Mouse (Mus musculus) bone marrow macrophage, adult 2 months (primary cell): Measurements from ENCODE around the gene Ubash3a. TPM values are rescaled to one million over a fixed set of nuclear protein-coding genes. Genes with fewer than 3 reads are reported as not detected.

Experiments
- H3K27ac ChIP-seq: 2 replicates; pipeline ENCODE4 v1.5.1; 2012; ENCODE audit warnings: low read depth, low read length; ENCODE audit not compliant: insufficient read depth
- H3K4me1 ChIP-seq: 2 replicates; pipeline ENCODE4 v1.6.1; 2012; ENCODE audit warnings: low read length; ENCODE audit not compliant: control insufficient read depth, insufficient read depth
- H3K4me3 ChIP-seq: 2 replicates; pipeline ENCODE4 v1.5.1; 2012; ENCODE audit warnings: mild to moderate bottlenecking, low read length, moderate library complexity; ENCODE audit not compliant: insufficient read depth
- CTCF ChIP-seq: IDR thresholded peaks from 2 replicates; pipeline ENCODE4 v1.5.1; 2012; ENCODE audit warnings: low read depth, mild to moderate bottlenecking, low read length, moderate library complexity
- POLR2A ChIP-seq: IDR thresholded peaks from 2 replicates; pipeline ENCODE4 v1.6.1; 2012; ENCODE audit warnings: mild to moderate bottlenecking, low read depth, low read length, borderline replicate concordance
- polyA plus RNA-seq: library from polyadenylated mRNA; stranded (reverse); fragments of >200 nt; gene quantifications from 2 replicates; pipeline ENCODE4 v1.2.4, GENCODE M21; 2012; ENCODE audit not compliant: missing spikeins, insufficient read depth, insufficient read length

The Ubash3a gene
- polyA plus RNA-seq, 1 experiment: not detected

- Histone ChIP-seq H3K4me1 (peaks cover 53% of the 10 kb centered on the region), H3K27ac (peak overlapping the region; percentile 38), H3K4me3 (no peak overlapping the region)
- TF ChIP-seq POLR2A (no peak), CTCF (no peak)
Observed at GRCm38 (mm10) chr17:31287216-31287615, 79.5 kb downstream of the Ubash3a start.

- H3K4me3 ChIP-seq: peak overlapping the region; percentile 34
- peak overlapping the region; percentile 89 for H3K27ac ChIP-seq
- TF ChIP-seq CTCF: no peak
- no peak for TF ChIP-seq POLR2A
Observed at GRCm38 (mm10) chr17:31288999-31289726, 81.5 kb downstream of the Ubash3a start.

GRCm38 (mm10) chr17:31290311-31290710, 82.6 kb downstream of the Ubash3a start:
- H3K4me1 ChIP-seq: peaks cover 54% of the 10 kb centered on the region
- H3K27ac ChIP-seq: peak overlapping the region; percentile 89
- no peak overlapping the region for H3K4me3 ChIP-seq
- TF ChIP-seq CTCF (no peak), POLR2A (no peak)

More at GRCm38 (mm10) chr17:31288999-31289726, 81.5 kb downstream of the Ubash3a start:
- peaks cover 49% of the 10 kb centered on the region for H3K4me1 ChIP-seq

- no peak overlapping the region for H3K4me3 ChIP-seq
- no peak for TF ChIP-seq CTCF
- no peak for TF ChIP-seq POLR2A
- peaks cover 52% of the 10 kb centered on the region for H3K4me1 ChIP-seq
- H3K27ac ChIP-seq: peak overlapping the region; percentile 70
Observed at GRCm38 (mm10) chr17:31290859-31291258, 83.2 kb downstream of the Ubash3a start.

- TF ChIP-seq CTCF (no peak), POLR2A (no peak)
- peak overlapping the region; percentile 3; the same call in 1 of the 2 replicates for H3K27ac ChIP-seq
- H3K4me3 ChIP-seq: no peak overlapping the region
- peaks cover 39% of the 10 kb centered on the region for H3K4me1 ChIP-seq
Observed at GRCm38 (mm10) chr17:31294363-31295214, 86.9 kb downstream of the Ubash3a start.

- peak overlapping the region; percentile 20 for H3K27ac ChIP-seq
- TF ChIP-seq CTCF (peak; percentile 58; the same call in 1 of the 2 replicates), POLR2A (no peak)
- peak overlapping the region; percentile 86 for H3K4me3 ChIP-seq
- peaks cover 35% of the 10 kb centered on the region for H3K4me1 ChIP-seq
Observed at GRCm38 (mm10) chr17:31295215-31295891, 87.7 kb downstream of the Ubash3a start.

- TF ChIP-seq CTCF: no peak
- no peak for TF ChIP-seq POLR2A
- peak overlapping the region; percentile 28 for H3K27ac ChIP-seq
- peak overlapping the region; percentile 86 for H3K4me3 ChIP-seq
- peaks cover 30% of the 10 kb centered on the region for H3K4me1 ChIP-seq
Observed at GRCm38 (mm10) chr17:31295892-31296781, 88.5 kb downstream of the Ubash3a start.

Other genes with a start within 250 kb of the Ubash3a start
- 56.3 and 61.5 TPM in 2 replicates for gene Abcg1, start 150.2 kb upstream of the Ubash3a start, polyA plus RNA-seq
- gene Tff3, start 78.2 kb upstream of the Ubash3a start, polyA plus RNA-seq: not detected in 2 replicates
- gene Tff2, start 63.6 kb upstream of the Ubash3a start, polyA plus RNA-seq: not detected in 2 replicates
- gene Tff1, start 42.6 kb upstream of the Ubash3a start, polyA plus RNA-seq: not detected in 2 replicates
- not detected in 2 replicates for gene Tmprss3, start 8.9 kb upstream of the Ubash3a start, polyA plus RNA-seq
- not detected in 2 replicates for gene Rsph1, start 69.5 kb downstream of the Ubash3a start, polyA plus RNA-seq
- gene Slc37a1, start 78.9 kb downstream of the Ubash3a start, polyA plus RNA-seq: 7.5 and 11.6 TPM in 2 replicates
- not detected in 2 replicates for gene Pde9a, start 178.3 kb downstream of the Ubash3a start, polyA plus RNA-seq